Mouse (Mus musculus) stomach, postnatal 0 days (tissue): ENCODE measurements around the gene Olfr71. TPM values are rescaled to one million over a fixed set of nuclear protein-coding genes. Genes with fewer than 3 reads are reported as not detected.
A peak's percentile ranks its signal among the peaks of the same experiment; 100 is the strongest.

Source experiments
- ATAC-seq: fragments of 200-750 bp; cut with Nextera tagmentation; 2 replicates; pipeline ENCODE4 v1.8.0; 2017; ENCODE audit not compliant: low FRiP score, low TSS enrichment
- DNase-seq: peaks from one replicate; pipeline ENCODE4 v3.0.0-alpha.2; 2016; ENCODE audit warnings: low spot score
- H3K27ac ChIP-seq: fragments of 300-500 bp; sonication (generic); replicated peaks from 2 replicates; pipeline ENCODE4 v1.5.1; 2014; ENCODE audit warnings: mild to moderate bottlenecking, control low read depth
- H3K27me3 ChIP-seq: fragments of 300-500 bp; sonication (generic); 2 replicates; pipeline ENCODE4 v1.6.1; 2014; ENCODE audit warnings: low read length; ENCODE audit not compliant: control insufficient read depth, insufficient read depth
- H3K36me3 ChIP-seq: fragments of 300-500 bp; sonication (generic); 2 replicates; pipeline ENCODE4 v1.6.1; 2014; ENCODE audit warnings: low read length, mixed read lengths; ENCODE audit not compliant: control insufficient read depth, insufficient read depth
- H3K4me1 ChIP-seq: fragments of 300-500 bp; sonication (generic); replicated peaks from 2 replicates; pipeline ENCODE4 v1.6.1; 2014; ENCODE audit warnings: antibody characterized with exemption; ENCODE audit not compliant: control insufficient read depth, insufficient read depth
- H3K4me2 ChIP-seq: fragments of 300-500 bp; sonication (generic); replicated peaks from 2 replicates; pipeline ENCODE4 v1.6.1; 2014; ENCODE audit warnings: low read depth, mild to moderate bottlenecking, control low read depth, moderate library complexity
- H3K4me3 ChIP-seq: fragments of 300-500 bp; sonication (generic); 2 replicates; pipeline ENCODE4 v1.5.1; 2014; ENCODE audit warnings: low read depth, low read length, control low read depth
- H3K9ac ChIP-seq: fragments of 300-500 bp; sonication (generic); 2 replicates; pipeline ENCODE4 v1.6.1; 2014; ENCODE audit warnings: mild to moderate bottlenecking, low read length, control low read depth, mixed read lengths
- H3K9me3 ChIP-seq: fragments of 300-500 bp; sonication (generic); 2 replicates; pipeline ENCODE4 v1.6.1; 2016; ENCODE audit warnings: low read length; ENCODE audit not compliant: control insufficient read depth
- CTCF ChIP-seq: IDR thresholded peaks from 2 replicates; pipeline ENCODE4 v1.5.1; 2016; ENCODE audit warnings: antibody characterized with exemption, low read depth, mild to moderate bottlenecking, moderate library complexity
- EP300 ChIP-seq: optimal IDR thresholded peaks from 2 replicates; pipeline ENCODE3; 2016; ENCODE audit warnings: antibody characterized with exemption
- WGBS: fragments of 180-500 bp; shearing (Covaris S2); extraction: QIAGEN DNeasy Blood & Tissue Kit; methylation state at CpG from one replicate; pipeline ENCODE4 v1.1.7; 2014; 5-methylcytosine and 5-hydroxymethylcytosine counted together
- polyA plus RNA-seq: library from polyadenylated mRNA; unstranded; fragments of >200 nt; fragmentation: Nextera tagmentation; extraction: Ambion mirVana; gene quantifications from 2 replicates; pipeline ENCODE4 v1.2.1, GENCODE M21; 2015

Olfr71 gene
- polyA plus RNA-seq, 1 experiment from 2014 or later, result not detected

DNA sequence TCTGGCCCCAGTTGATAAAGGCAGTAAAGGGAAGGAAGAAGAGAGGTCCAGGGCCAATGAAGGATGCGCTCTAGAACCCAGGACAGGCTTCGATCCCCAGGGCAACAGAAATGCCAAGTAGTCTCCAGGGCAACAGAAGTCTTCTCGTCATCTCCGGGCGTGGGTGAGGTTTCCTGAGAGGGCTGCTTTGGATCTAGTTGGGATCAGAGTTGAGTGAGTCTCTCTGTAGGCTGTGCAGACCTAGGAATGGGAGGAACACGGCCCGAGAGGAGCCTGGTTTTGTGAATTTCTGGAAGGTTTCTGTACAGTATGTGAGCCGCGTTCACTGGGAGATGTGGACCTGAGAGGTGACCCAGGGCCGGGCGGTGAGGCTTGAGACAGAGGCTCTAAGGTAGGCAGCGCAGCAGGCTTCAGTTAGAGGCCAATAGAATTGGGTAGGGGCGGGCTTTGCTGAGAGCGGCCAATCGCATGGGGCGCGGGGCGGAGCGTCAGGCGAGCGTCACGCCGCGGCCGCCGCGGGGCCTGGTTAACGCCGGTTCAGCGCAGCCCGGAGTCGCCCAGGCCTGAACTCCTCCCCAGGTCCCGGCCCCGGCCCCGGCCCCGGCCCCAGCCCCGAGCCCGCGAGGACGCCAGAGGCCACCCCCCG is 41.1 kb downstream of the Olfr71 start, which contains the start of the genes Tmem8b and Fam221b:
Tmem8b (plus strand) TSS at position 190 of the 646 bp plus-strand sequence.
Fam221b (minus strand) TSS at position 364 of the 646 bp plus-strand sequence.
- H3K4me3 ChIP-seq, result peak within 1 kb of the TSS; percentile 83
- peak within 1 kb of the TSS; percentile 90 for H3K9ac ChIP-seq
- ATAC-seq (peak; percentile 95), DNase-seq (peak; percentile 93)
- no peaks in the 10 kb centered on the region for H3K9me3 ChIP-seq
- H3K4me2 ChIP-seq, result peak within 1 kb of the TSS; percentile 93
- H3K4me1 ChIP-seq, result 0 out of 2 replicates have a peak, but pooled peaks cover 4% of the 10 kb centered on the region
- 2% methylated on average over 41 of the region's 41 CpGs for WGBS
- H3K27me3 ChIP-seq, result no peaks in the 10 kb centered on the region
- TF ChIP-seq EP300 (no peak), CTCF (no peak)
- no peaks in the 10 kb centered on the region for H3K36me3 ChIP-seq
- H3K27ac ChIP-seq, result peak within 1 kb of the TSS; percentile 73

DNA sequence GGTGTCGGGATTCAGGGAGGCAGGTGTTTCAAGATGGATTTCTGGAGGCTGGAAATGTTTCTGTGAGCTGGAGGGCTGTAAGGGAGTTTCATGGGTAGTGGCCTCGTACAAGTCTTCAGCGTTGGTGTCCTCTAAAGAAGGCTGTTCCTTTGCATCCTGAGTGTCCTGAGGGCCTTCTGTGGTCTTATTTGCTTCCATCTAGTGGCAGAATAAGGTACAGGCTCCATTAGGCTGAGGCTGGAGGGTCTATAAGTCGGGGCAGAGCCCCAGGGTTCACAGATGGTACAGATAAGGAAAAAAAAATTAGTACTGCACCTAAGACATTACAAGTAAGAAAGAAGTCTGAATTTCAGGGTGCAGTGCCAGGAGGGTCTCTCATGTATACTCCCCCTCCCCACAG is 43.6 kb downstream of the Olfr71 start:
- Histone ChIP-seq H3K4me2 (no peak overlapping the region), H3K36me3 (no peaks in the 10 kb centered on the region), H3K4me1 (0 out of 2 replicates have a peak, but pooled peaks cover 4% of the 10 kb centered on the region), H3K27me3 (no peaks in the 10 kb centered on the region), H3K27ac (no peak overlapping the region), H3K4me3 (no peak overlapping the region), H3K9me3 (no peaks in the 10 kb centered on the region), H3K9ac (no peak overlapping the region)
- DNase-seq, result no peak
- ATAC-seq, result no peak
- peak; percentile 70 for TF ChIP-seq CTCF
- no peak for TF ChIP-seq EP300
- WGBS, result 24% methylated on average over 4 of the region's 4 CpGs

DNA sequence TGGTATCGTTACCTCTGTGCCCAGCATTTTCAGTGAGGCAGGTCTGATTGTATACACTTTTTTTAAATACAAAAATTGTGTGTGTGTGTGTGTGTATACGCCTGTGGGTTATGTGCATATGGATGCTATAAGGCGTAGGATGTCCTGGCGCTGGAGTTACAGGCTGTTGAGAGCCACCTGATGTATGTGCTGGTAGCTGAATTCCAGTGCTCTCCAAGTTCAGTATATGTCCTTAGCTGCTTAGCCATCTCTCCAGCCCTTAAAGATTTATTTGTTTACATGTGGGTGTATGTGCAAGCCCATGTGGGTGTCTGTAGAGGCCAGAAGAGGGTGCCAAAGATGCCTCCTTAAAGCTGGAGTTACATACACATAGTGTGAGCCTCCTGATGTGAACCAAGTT is 52.9 kb downstream of the Olfr71 start:
- TF ChIP-seq CTCF, result peak; percentile 28
- no peak for TF ChIP-seq EP300
- H3K4me3 ChIP-seq, result peak overlapping the region; percentile 73; the same call in 1 of the 2 replicates
- H3K4me2 ChIP-seq, result peak overlapping the region; percentile 63; the same call in 1 of the 2 replicates
- H3K4me1 ChIP-seq, result no peaks in the 10 kb centered on the region
- H3K9ac ChIP-seq, result no peak overlapping the region
- H3K27me3 ChIP-seq, result no peaks in the 10 kb centered on the region
- ATAC-seq, result no peak
- no peaks in the 10 kb centered on the region for H3K36me3 ChIP-seq
- 60% methylated on average over 4 of the region's 4 CpGs for WGBS
- no peaks in the 10 kb centered on the region for H3K9me3 ChIP-seq
- no peak for DNase-seq
- no peak overlapping the region for H3K27ac ChIP-seq

- H3K9me3 ChIP-seq, result no peaks in the 10 kb centered on the region
- peak within 1 kb of the TSS; percentile 63 for H3K4me2 ChIP-seq
- H3K27ac ChIP-seq, result peak within 1 kb of the TSS; percentile 86
- H3K27me3 ChIP-seq, result no peaks in the 10 kb centered on the region
- H3K4me1 ChIP-seq, result no peaks in the 10 kb centered on the region
- peak; percentile 97 for ATAC-seq
- WGBS, result under 1% methylated on average over 34 of the region's 34 CpGs
- H3K4me3 ChIP-seq, result peak within 1 kb of the TSS; percentile 73
- peak within 1 kb of the TSS; percentile 92 for H3K9ac ChIP-seq
- H3K36me3 ChIP-seq, result no peaks in the 10 kb centered on the region
- TF ChIP-seq EP300 (no peak), CTCF (no peak; the same call in none of the 2 replicates)
- peak; percentile 95 for DNase-seq
These were observed 53.5 kb downstream of the Olfr71 start, which contains the start of gene Hint2 for GRCm38 (mm10) chr4:43656339-43657109. Hint2 (minus strand) TSS chr4:43656466.

- Histone ChIP-seq H3K36me3 (no peaks in the 10 kb centered on the region), H3K4me1 (no peaks in the 10 kb centered on the region), H3K9me3 (no peaks in the 10 kb centered on the region), H3K4me2 (peak overlapping the region; percentile 63), H3K9ac (peak overlapping the region; percentile 92), H3K27ac (peak overlapping the region; percentile 86), H3K27me3 (no peaks in the 10 kb centered on the region), H3K4me3 (peak overlapping the region; percentile 73)
- 4% methylated on average over 34 of the region's 34 CpGs for WGBS
- DNase-seq, result no peak
- TF ChIP-seq CTCF, result no peak
- TF ChIP-seq EP300, result no peak
- ATAC-seq, result peak; percentile 41
These were observed 54.3 kb downstream of the Olfr71 start for GRCm38 (mm10) chr4:43655656-43656338.

Other genes with a start within 250 kb of the Olfr71 start
- gene Sit1, start 226.5 kb downstream of the Olfr71 start, polyA plus RNA-seq, result not detected in 2 replicates
- gene Ccdc107, start 217.4 kb downstream of the Olfr71 start, polyA plus RNA-seq, result 118 and 120 TPM in 2 replicates
- gene Arhgef39, start 210.6 kb downstream of the Olfr71 start, polyA plus RNA-seq, result 10.7 and 11.8 TPM in 2 replicates
- gene Car9, start 203.3 kb downstream of the Olfr71 start, polyA plus RNA-seq, result 2.6 and 3.1 TPM in 2 replicates
- gene Tpm2, start 186.5 kb downstream of the Olfr71 start, polyA plus RNA-seq, result 2,018 and 2,237 TPM in 2 replicates
- 85.6 and 89.2 TPM in 2 replicates for gene Creb3, start 147.9 kb downstream of the Olfr71 start, polyA plus RNA-seq
- 42.7 and 60.3 TPM in 2 replicates for gene Tln1, start 147.6 kb downstream of the Olfr71 start, polyA plus RNA-seq
- 11.7 and 13.0 TPM in 2 replicates for gene Rgp1, start 131.5 kb downstream of the Olfr71 start, polyA plus RNA-seq
- 25.0 and 26.1 TPM in 2 replicates for gene Gba2, start 131.4 kb downstream of the Olfr71 start, polyA plus RNA-seq
- gene Msmp, start 125.8 kb downstream of the Olfr71 start, polyA plus RNA-seq, result 0.25 and 0.34 TPM in 2 replicates
- 4.8 and 6.7 TPM in 2 replicates for gene Npr2, start 78.3 kb downstream of the Olfr71 start, polyA plus RNA-seq
- gene Spag8, start 56.7 kb downstream of the Olfr71 start, polyA plus RNA-seq, result 0.23 and 0.38 TPM in 2 replicates
- gene Hint2, start 53.8 kb downstream of the Olfr71 start, polyA plus RNA-seq, result 150 and 152 TPM in 2 replicates
- gene Tmem8b, start 41.3 kb downstream of the Olfr71 start, polyA plus RNA-seq, result 2.0 and 2.4 TPM in 2 replicates
- gene Fam221b, start 41.1 kb downstream of the Olfr71 start, polyA plus RNA-seq, result 3.1 and 3.6 TPM in 2 replicates
- not detected in 2 replicates for gene Olfr70, start 9.4 kb downstream of the Olfr71 start, polyA plus RNA-seq
- gene Hrct1, start 16.9 kb upstream of the Olfr71 start, polyA plus RNA-seq, result 6.1 and 7.8 TPM in 2 replicates
- 0.27 and 0.30 TPM in 2 replicates for gene Spaar, start 19.8 kb upstream of the Olfr71 start, polyA plus RNA-seq
- gene Olfr159, start 60.8 kb upstream of the Olfr71 start, polyA plus RNA-seq, result not detected in 2 replicates
- gene Olfr156, start 113.6 kb upstream of the Olfr71 start, polyA plus RNA-seq, result not detected in 2 replicates
- gene Olfr157, start 129.9 kb upstream of the Olfr71 start, polyA plus RNA-seq, result 0.04 and 0.06 TPM in 2 replicates
- gene Olfr155, start 141.3 kb upstream of the Olfr71 start, polyA plus RNA-seq, result 0.02 TPM in 1 of 2 replicates, not detected in the other
- 10.2 and 11.3 TPM in 2 replicates for gene Reck, start 165.3 kb upstream of the Olfr71 start, polyA plus RNA-seq
- 43.4 and 46.4 TPM in 2 replicates for gene Glipr2, start 247.1 kb upstream of the Olfr71 start, polyA plus RNA-seq